Mouse (Mus musculus): Measurements from ENCODE around the gene Mamdc4. TPM values are rescaled to one million over a fixed set of nuclear protein-coding genes. Genes with fewer than 3 reads are reported as not detected.

Gene Mamdc4
- polyA plus RNA-seq (2016; fragmentation: Nextera tagmentation; extraction: Ambion mirVana): 1.7 and 4.8 TPM in 2 replicates

DNA sequence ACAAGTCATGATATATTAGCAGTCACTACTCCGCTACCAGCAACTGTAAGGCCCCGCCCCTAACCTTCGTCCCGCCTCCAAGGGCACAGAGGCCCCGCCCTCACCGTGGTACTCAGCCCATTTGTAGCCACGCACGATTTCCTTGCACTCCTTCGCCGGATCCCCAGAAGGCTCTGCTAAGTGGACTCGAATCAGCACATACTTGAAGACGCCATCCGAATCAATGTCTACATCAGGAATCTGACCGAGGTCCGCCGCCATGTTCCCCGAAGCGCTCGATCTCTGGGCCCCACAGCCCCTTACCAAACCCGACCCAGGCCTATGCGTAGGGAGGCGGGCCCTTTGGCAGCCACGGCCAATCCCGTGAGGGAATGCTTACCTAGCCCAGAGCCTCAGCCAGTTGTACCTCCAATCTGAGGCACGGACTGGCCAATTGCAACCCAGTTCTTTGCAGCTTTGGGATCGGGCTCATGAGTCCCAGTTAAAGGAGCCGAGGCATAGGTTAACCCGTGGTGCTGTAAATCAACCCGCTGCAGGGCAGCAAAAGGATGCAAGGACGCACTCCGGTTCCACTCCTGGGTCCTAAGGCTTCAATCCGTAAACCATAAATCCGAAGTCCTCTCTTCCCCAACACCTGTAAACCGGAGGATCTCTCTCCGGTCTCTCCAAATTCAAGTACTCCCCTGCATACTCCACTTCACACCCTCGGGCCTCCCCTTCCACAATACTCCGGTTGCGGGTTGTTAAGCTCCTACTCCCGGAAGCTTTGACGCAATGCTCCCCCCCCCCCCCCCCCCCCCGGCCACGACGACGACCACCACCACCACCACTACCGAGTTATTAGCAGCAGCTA lies at the start of gene Mamdc4, which contains the start of gene Phpt1:
Mamdc4 (minus strand) TSS at position 267 of the 853 bp plus-strand sequence.
Phpt1 (minus strand) TSS at position 646 of the 853 bp plus-strand sequence.
- peak; percentile 98 for ATAC-seq (ENCODE audit: low FRiP score, low read depth)
- Histone ChIP-seq H3K9me3 (no peaks in the 10 kb centered on the region), H3K4me2 (replicated peaks) (peak within 1 kb of the TSS; percentile 86), H3K9ac (peak within 1 kb of the TSS; percentile 61), H3K36me3 (peaks cover 20% of the 10 kb centered on the region), H3K27ac (peak within 1 kb of the TSS; percentile 57; the same call in 1 of the 2 replicates), H3K4me1 (peaks cover 48% of the 10 kb centered on the region), H3K4me3 (peak within 1 kb of the TSS; percentile 55), H3K27me3 (replicated peaks) (peaks cover 45% of the 10 kb centered on the region)
- WGBS: under 1% methylated on average over 43 of the region's 45 CpGs

DNA sequence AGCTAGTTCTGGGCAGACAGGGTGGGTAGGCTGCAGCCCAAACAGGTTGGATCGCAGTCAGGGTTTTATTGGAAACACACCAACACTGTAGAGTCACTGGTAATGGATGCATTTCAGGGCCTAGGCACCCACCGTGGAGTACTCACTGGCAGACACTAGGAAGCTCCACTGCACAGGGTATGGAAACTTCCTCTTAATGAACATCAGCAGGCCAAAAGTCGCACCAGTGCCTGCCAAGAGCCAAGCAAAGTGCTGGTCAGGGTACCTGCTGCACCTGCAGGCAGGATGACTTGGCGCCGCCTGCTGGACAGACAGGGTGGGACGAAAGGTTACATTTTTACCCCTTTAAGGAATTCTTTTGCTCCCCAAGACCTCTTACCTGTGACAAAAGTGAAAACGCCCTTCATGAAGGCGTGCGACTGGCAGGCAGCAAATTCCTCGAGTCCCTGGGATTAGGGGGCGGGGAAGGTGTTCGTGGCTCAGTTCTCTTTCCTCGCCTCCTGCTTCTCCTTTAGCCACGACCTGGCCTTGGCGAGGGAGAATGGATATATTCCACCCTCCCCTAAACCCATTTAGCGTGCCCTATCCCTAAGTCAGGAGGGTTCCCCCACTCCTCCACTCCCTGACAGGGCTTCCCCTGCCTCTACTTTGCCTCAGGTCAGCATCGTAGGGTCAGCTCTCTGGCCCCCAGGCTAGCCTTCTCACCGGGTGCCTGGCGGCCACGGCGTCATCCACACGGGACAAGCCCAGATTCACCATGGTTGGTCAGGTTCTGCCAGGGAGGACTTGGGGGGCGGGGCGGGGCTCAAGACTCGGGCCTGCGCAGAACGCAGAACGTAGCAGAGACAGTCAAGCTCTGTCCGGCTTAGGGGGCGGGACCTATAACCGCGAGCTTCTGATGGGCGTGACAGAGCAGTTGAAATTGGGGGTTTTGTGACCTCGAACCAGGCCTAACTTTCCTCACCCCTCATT lies 46.9 kb upstream of the Mamdc4 start, which contains the start of gene Tmem141:
Tmem141 (minus strand) TSS at position 777 of the 972 bp plus-strand sequence.
- H3K4me2 ChIP-seq (replicated peaks): peak within 1 kb of the TSS; percentile 77
- peaks cover 17% of the 10 kb centered on the region for H3K27me3 ChIP-seq (replicated peaks)
- ATAC-seq (ENCODE audit: low FRiP score, low read depth): peak; percentile 91
- no peaks in the 10 kb centered on the region for H3K36me3 ChIP-seq
- 5% methylated on average over 34 of the region's 34 CpGs for WGBS
- H3K9ac ChIP-seq: peak within 1 kb of the TSS; percentile 63
- no peaks in the 10 kb centered on the region for H3K9me3 ChIP-seq
- peaks cover 12% of the 10 kb centered on the region for H3K4me1 ChIP-seq
- 0 out of 2 replicates have a peak within 1 kb of the TSS, but pooled peaks have one; percentile 20 for H3K27ac ChIP-seq
- H3K4me3 ChIP-seq: peak within 1 kb of the TSS; percentile 46

GRCm38 (mm10) chr2:25620852-25621228 lies 46.2 kb upstream of the Mamdc4 start:
- Histone ChIP-seq H3K4me3 (no peak overlapping the region), H3K9me3 (no peaks in the 10 kb centered on the region), H3K36me3 (no peaks in the 10 kb centered on the region), H3K4me1 (peaks cover 16% of the 10 kb centered on the region), H3K9ac (no peak overlapping the region), H3K27ac (no peak overlapping the region), H3K27me3 (replicated peaks) (peaks cover 24% of the 10 kb centered on the region), H3K4me2 (replicated peaks) (peak overlapping the region; percentile 77; the same call in 1 of the 2 replicates)
- 87% methylated on average over 4 of the region's 4 CpGs for WGBS
- ATAC-seq (ENCODE audit: low FRiP score, low read depth): no peak

- ATAC-seq (ENCODE audit: low FRiP score, low read depth): no peak
- whole genome bisulfite sequencing: 75% methylated on average over 6 of the region's 6 CpGs
- no peak overlapping the region for H3K4me2 ChIP-seq (replicated peaks)
Observed at GRCm38 (mm10) chr2:25620386-25620785, 45.7 kb upstream of the Mamdc4 start.

GRCm38 (mm10) chr2:25617578-25617977 lies 42.9 kb upstream of the Mamdc4 start, which contains the start of gene Ccdc183:
Gene Ccdc183, minus strand, starts transcription at chr2:25617678.
- 82% methylated on average over 3 of the region's 3 CpGs for WGBS
- Histone ChIP-seq H3K27ac (no peak within 1 kb of the TSS), H3K27me3 (replicated peaks) (peaks cover 40% of the 10 kb centered on the region), H3K4me3 (no peak within 1 kb of the TSS), H3K4me1 (peaks cover 16% of the 10 kb centered on the region), H3K4me2 (replicated peaks) (0 out of 2 replicates have a peak within 1 kb of the TSS, but pooled peaks have one; percentile 24), H3K9ac (0 out of 2 replicates have a peak within 1 kb of the TSS, but pooled peaks have one; percentile 6), H3K9me3 (no peaks in the 10 kb centered on the region), H3K36me3 (no peaks in the 10 kb centered on the region)
- no peak for ATAC-seq (ENCODE audit: low FRiP score, low read depth)

More at GRCm38 (mm10) chr2:25620386-25620785, 45.7 kb upstream of the Mamdc4 start:
- no peaks in the 10 kb centered on the region for H3K9me3 ChIP-seq
- peaks cover 29% of the 10 kb centered on the region for H3K27me3 ChIP-seq (replicated peaks)
- no peaks in the 10 kb centered on the region for H3K36me3 ChIP-seq
- H3K4me1 ChIP-seq: peaks cover 16% of the 10 kb centered on the region
- H3K4me3 ChIP-seq: no peak overlapping the region
- H3K27ac ChIP-seq: no peak overlapping the region
- no peak overlapping the region for H3K9ac ChIP-seq

GRCm38 (mm10) chr2:25616398-25616797 lies 41.8 kb upstream of the Mamdc4 start:
- no peak for ATAC-seq (ENCODE audit: low FRiP score, low read depth)
- H3K27me3 ChIP-seq (replicated peaks): peaks cover 40% of the 10 kb centered on the region
- no peak overlapping the region for H3K4me3 ChIP-seq
- 0 out of 2 replicates have a peak overlapping the region, but pooled peaks have one; percentile 24 for H3K4me2 ChIP-seq (replicated peaks)
- H3K9ac ChIP-seq: 0 out of 2 replicates have a peak overlapping the region, but pooled peaks have one; percentile 6
- H3K27ac ChIP-seq: no peak overlapping the region
- H3K9me3 ChIP-seq: no peaks in the 10 kb centered on the region
- WGBS: 25% methylated on average over 22 of the region's 22 CpGs
- peaks cover 11% of the 10 kb centered on the region for H3K4me1 ChIP-seq
- H3K36me3 ChIP-seq: no peaks in the 10 kb centered on the region

DNA sequence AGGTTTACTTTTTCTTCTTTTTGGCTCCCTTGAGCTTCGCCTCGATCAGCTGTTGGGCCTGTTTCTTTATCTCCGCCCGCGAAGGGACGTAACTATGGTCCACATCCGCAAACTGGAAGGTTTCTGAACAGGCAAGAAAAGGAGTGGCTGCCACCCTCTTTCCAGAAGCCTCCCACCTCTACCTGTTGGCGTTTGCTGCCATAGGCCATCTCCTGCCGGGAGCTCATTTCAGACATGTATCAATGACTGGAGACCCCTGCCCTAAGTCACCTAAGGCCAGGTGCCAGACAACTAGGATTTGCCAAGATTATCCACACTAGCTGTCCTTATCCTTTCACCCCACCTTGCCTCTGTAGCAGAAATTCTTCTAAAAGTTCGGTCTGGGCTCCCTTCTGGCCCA lies 34.0 kb upstream of the Mamdc4 start:
- Histone ChIP-seq H3K4me2 (replicated peaks) (peak overlapping the region; percentile 74), H3K9me3 (no peaks in the 10 kb centered on the region), H3K9ac (peak overlapping the region; percentile 98; the same call in 1 of the 2 replicates), H3K36me3 (no peaks in the 10 kb centered on the region), H3K4me1 (peaks cover 17% of the 10 kb centered on the region), H3K4me3 (peak overlapping the region; percentile 98), H3K27me3 (replicated peaks) (no peaks in the 10 kb centered on the region), H3K27ac (no peak overlapping the region)
- WGBS: 74% methylated on average over 10 of the region's 10 CpGs
- ATAC-seq (ENCODE audit: low FRiP score, low read depth): peak; percentile 19; the same call in 1 of the 2 replicates

- Histone ChIP-seq H3K36me3 (no peaks in the 10 kb centered on the region), H3K9me3 (no peaks in the 10 kb centered on the region), H3K4me2 (replicated peaks) (peak within 1 kb of the TSS; percentile 74), H3K9ac (peak within 1 kb of the TSS; percentile 98), H3K4me3 (peak within 1 kb of the TSS; percentile 98), H3K27ac (peak within 1 kb of the TSS; percentile 86), H3K27me3 (replicated peaks) (no peaks in the 10 kb centered on the region), H3K4me1 (peaks cover 17% of the 10 kb centered on the region)
- WGBS: under 1% methylated on average over 80 of the region's 80 CpGs
- peak; percentile 93 for ATAC-seq (ENCODE audit: low FRiP score, low read depth)
Observed at GRCm38 (mm10) chr2:25607761-25608622, 33.3 kb upstream of the Mamdc4 start, which contains the start of gene Rabl6. Gene Rabl6, minus strand, starts transcription at chr2:25608521.

DNA sequence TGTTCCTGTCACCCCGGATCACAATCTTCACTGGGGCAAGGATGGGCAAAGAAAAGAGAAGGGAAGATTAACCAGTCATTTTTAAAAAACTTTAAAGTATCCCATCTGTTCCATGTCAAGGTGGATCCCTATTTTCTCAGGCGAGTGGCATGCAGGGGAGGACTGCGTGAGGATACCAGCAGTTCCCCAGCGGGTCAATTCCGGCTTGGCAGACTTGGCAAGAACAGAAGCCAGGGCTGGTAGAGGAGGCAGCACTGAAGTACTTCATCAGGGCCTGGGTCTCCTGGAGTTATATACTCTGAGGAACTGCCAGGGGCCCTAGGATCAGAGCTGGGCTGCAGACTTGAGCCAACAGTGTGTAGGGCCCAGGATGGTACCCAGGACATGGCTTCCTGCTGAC lies 27.9 kb upstream of the Mamdc4 start:
- H3K4me3 ChIP-seq: no peak overlapping the region
- no peak overlapping the region for H3K4me2 ChIP-seq (replicated peaks)
- no peaks in the 10 kb centered on the region for H3K9me3 ChIP-seq
- H3K4me1 ChIP-seq: peaks cover 12% of the 10 kb centered on the region
- H3K27ac ChIP-seq: no peak overlapping the region
- H3K36me3 ChIP-seq: peaks cover 49% of the 10 kb centered on the region
- H3K9ac ChIP-seq: no peak overlapping the region
- 92% methylated on average over 5 of the region's 5 CpGs for whole genome bisulfite sequencing
- no peaks in the 10 kb centered on the region for H3K27me3 ChIP-seq (replicated peaks)
- ATAC-seq (ENCODE audit: low FRiP score, low read depth): no peak

DNA sequence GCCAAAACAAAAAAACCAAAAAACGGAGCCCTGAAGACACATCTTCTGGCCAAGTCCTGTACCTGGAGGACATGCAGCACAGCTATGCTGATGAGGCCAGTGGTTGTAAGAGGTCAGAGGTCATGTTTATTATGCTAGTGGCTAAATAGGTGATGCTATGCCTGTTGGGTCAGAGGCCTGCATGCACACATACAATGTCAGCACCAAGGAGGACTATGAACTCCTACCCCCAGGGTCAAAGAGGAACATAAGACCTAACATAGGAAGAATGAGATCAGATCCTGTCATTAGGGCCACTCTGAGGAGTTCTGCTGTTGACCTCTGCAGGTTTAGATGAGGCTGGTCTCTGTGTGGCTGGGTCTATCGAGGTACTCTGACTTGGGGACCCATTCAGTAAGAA lies 25.4 kb upstream of the Mamdc4 start:
- no peak for ATAC-seq (ENCODE audit: low FRiP score, low read depth)

GRCm38 (mm10) chr2:25598749-25599148 lies 24.1 kb upstream of the Mamdc4 start:
- Histone ChIP-seq H3K9ac (no peak overlapping the region), H3K27ac (no peak overlapping the region), H3K4me1 (no peaks in the 10 kb centered on the region), H3K4me2 (replicated peaks) (no peak overlapping the region), H3K36me3 (peaks cover 81% of the 10 kb centered on the region), H3K27me3 (replicated peaks) (no peaks in the 10 kb centered on the region), H3K4me3 (no peak overlapping the region), H3K9me3 (no peaks in the 10 kb centered on the region)
- WGBS: 94% methylated on average over 1 of the region's 1 CpGs
- ATAC-seq (ENCODE audit: low FRiP score, low read depth): no peak

More for the DNA sequence above, 25.4 kb upstream of the Mamdc4 start:
- Histone ChIP-seq H3K36me3 (peaks cover 74% of the 10 kb centered on the region), H3K4me1 (no peaks in the 10 kb centered on the region), H3K27me3 (replicated peaks) (no peaks in the 10 kb centered on the region), H3K9ac (no peak overlapping the region), H3K4me2 (replicated peaks) (no peak overlapping the region), H3K9me3 (no peaks in the 10 kb centered on the region), H3K4me3 (no peak overlapping the region), H3K27ac (no peak overlapping the region)
- 91% methylated on average over 2 of the region's 2 CpGs for WGBS

Measured in neural tube, embryonic 12.5 days (tissue).